Mouse (Mus musculus) CH12.LX (cell line): Measurements from ENCODE around the gene Klf9. TPM values are rescaled to one million over a fixed set of nuclear protein-coding genes. Genes with fewer than 3 reads are reported as not detected.
A peak's percentile ranks its signal among the peaks of the same experiment; 100 is the strongest.

Source experiments
- DNase-seq: peaks from one replicate; pipeline ENCODE4 v3.0.0-alpha.2; 2013; ENCODE audit errors: extremely low read depth
- H3K27ac ChIP-seq: 2 replicates; pipeline ENCODE4 v1.5.1; 2012; ENCODE audit warnings: low read depth, mild to moderate bottlenecking, control low read depth, moderate library complexity; ENCODE audit not compliant: insufficient read depth
- H3K27me3 ChIP-seq: replicated peaks from 2 replicates; pipeline ENCODE3; 2012; ENCODE audit warnings: inconsistent platforms
- H3K36me3 ChIP-seq, 2 experiments: replicated peaks in 1 of 2; 2 replicates each; pipeline versions ENCODE3 to v1.6.1; 2012; ENCODE audit warnings: inconsistent platforms in 1 of 2, low read length in 1 of 2, mild to moderate bottlenecking in 1 of 2, mixed read lengths in 1 of 2, moderate library complexity in 1 of 2; ENCODE audit not compliant: control insufficient read depth in 1 of 2, insufficient read depth in 1 of 2
- H3K4me1 ChIP-seq, 2 experiments: 2 replicates each; pipeline ENCODE4 v1.6.1; 2012; ENCODE audit warnings: inconsistent platforms in 1 of 2, moderate library complexity in 1 of 2; ENCODE audit not compliant: insufficient read depth in 2 of 2, control insufficient read depth in 1 of 2
- H3K4me2 ChIP-seq: 2 replicates; pipeline ENCODE4 v1.6.1; 2012; ENCODE audit warnings: low read depth, mild to moderate bottlenecking, control low read depth; ENCODE audit not compliant: poor library complexity, insufficient read depth, severe bottlenecking
- H3K4me3 ChIP-seq, 3 experiments: fragments of 150-350 bp in 1 of 3; sonication (generic) in 1 of 3; replicated peaks in 1 of 3; 2 replicates each; pipeline versions ENCODE3 to v1.5.1; 2011 to 2012; ENCODE audit warnings: low read depth in 2 of 3, low read length in 2 of 3, mild to moderate bottlenecking in 2 of 3, moderate library complexity in 2 of 3, control low read depth in 1 of 3, improper control_type of control experiment in 1 of 3, inconsistent platforms in 1 of 3, mixed read lengths in 1 of 3; ENCODE audit not compliant: poor library complexity in 1 of 3
- H3K79me2 ChIP-seq: replicated peaks from 2 replicates; pipeline ENCODE4 v1.6.1; 2012; ENCODE audit warnings: mild to moderate bottlenecking, moderate library complexity; ENCODE audit not compliant: control insufficient read depth, poor library complexity, insufficient read depth, severe bottlenecking; ENCODE audit errors: extremely low read depth
- H3K9ac ChIP-seq: 2 replicates; pipeline ENCODE4 v1.6.1; 2012; ENCODE audit warnings: low read depth, mild to moderate bottlenecking, control low read depth, moderate library complexity; ENCODE audit not compliant: insufficient read depth
- H3K9me3 ChIP-seq: replicated peaks from 2 replicates; pipeline ENCODE3; 2012; ENCODE audit warnings: low read length, inconsistent platforms, mixed read lengths
- BHLHE40 ChIP-seq: IDR thresholded peaks from 2 replicates; pipeline ENCODE4 v1.6.1; 2011; ENCODE audit warnings: mild to moderate bottlenecking, low read depth, low read length, improper control_type of control experiment
- CHD1 ChIP-seq: IDR thresholded peaks from 2 replicates; pipeline ENCODE4 v1.6.1; 2012; ENCODE audit warnings: low read depth, low read length, improper control_type of control experiment, inconsistent platforms
- GABPA ChIP-seq: IDR thresholded peaks from 2 replicates; pipeline ENCODE4 v1.6.1; 2012; ENCODE audit warnings: low read depth, low read length, improper control_type of control experiment, inconsistent platforms; ENCODE audit not compliant: insufficient replicate concordance
- HCFC1 ChIP-seq: IDR thresholded peaks from 2 replicates; pipeline ENCODE4 v1.6.1; 2012; ENCODE audit warnings: low read depth, mild to moderate bottlenecking, inconsistent platforms, low read length, improper control_type of control experiment
- MAX ChIP-seq: IDR thresholded peaks from 2 replicates; pipeline ENCODE4 v1.6.1; 2011; ENCODE audit warnings: low read length, improper control_type of control experiment
- MAZ ChIP-seq: IDR thresholded peaks from 2 replicates; pipeline ENCODE4 v1.6.1; 2012; ENCODE audit warnings: low read depth, mild to moderate bottlenecking, inconsistent platforms, low read length, improper control_type of control experiment, moderate library complexity
- NRF1 ChIP-seq: IDR thresholded peaks from 2 replicates; pipeline ENCODE4 v1.6.1; 2014; ENCODE audit warnings: low read depth, mild to moderate bottlenecking, inconsistent platforms, low read length, improper control_type of control experiment, moderate library complexity
- PAX5 ChIP-seq: IDR thresholded peaks from 2 replicates; pipeline ENCODE4 v1.6.1; 2012; ENCODE audit warnings: low read length, inconsistent platforms, mixed read lengths
- RCOR1 ChIP-seq: conservative IDR thresholded peaks from 2 replicates; pipeline ENCODE4 v1.6.1; 2012; ENCODE audit warnings: low read depth, mild to moderate bottlenecking, inconsistent platforms, low read length, improper control_type of control experiment
- SMC3 ChIP-seq: IDR thresholded peaks from 2 replicates; pipeline ENCODE4 v1.6.1; 2011; ENCODE audit warnings: low read depth, low read length, improper control_type of control experiment
- TBP ChIP-seq: conservative IDR thresholded peaks from 2 replicates; pipeline ENCODE4 v1.6.1; 2011; ENCODE audit warnings: low read depth, low read length, improper control_type of control experiment
- TCF12 ChIP-seq: IDR thresholded peaks from 2 replicates; pipeline ENCODE4 v1.6.1; 2014; ENCODE audit warnings: low read depth, mild to moderate bottlenecking, inconsistent platforms, low read length, improper control_type of control experiment
- ZC3H11A ChIP-seq: IDR thresholded peaks from 2 replicates; pipeline ENCODE4 v1.6.1; 2012; ENCODE audit warnings: low read depth, mild to moderate bottlenecking, inconsistent platforms, low read length, improper control_type of control experiment
- ZMIZ1 ChIP-seq: IDR thresholded peaks from 2 replicates; pipeline ENCODE4 v1.6.1; 2012; ENCODE audit warnings: low read depth, mild to moderate bottlenecking, inconsistent platforms, low read length, improper control_type of control experiment
- ZNF384 ChIP-seq: IDR thresholded peaks from 2 replicates; pipeline ENCODE4 v1.6.1; 2012; ENCODE audit warnings: low read depth, low read length, improper control_type of control experiment, inconsistent platforms
- dilution Hi-C: fragments of 300-500 bp; cut with MboI; formaldehyde crosslinking; loops from 2 replicates; pipeline ENCODE4 v1.14.3; 2020; ENCODE audit warnings: low sequenced_read_pairs; ENCODE audit not compliant: extremely low pct_unique_long_range_greater_than_20kb, extremely low pct_ligation_motif_present
- in situ Hi-C: fragments of 300-500 bp; cut with MboI; formaldehyde crosslinking; loops from 3 replicates; pipeline ENCODE4 v1.14.3; 2019; ENCODE audit warnings: low sequenced_read_pairs, low pct_ligation_motif_present, low pct_unique_long_range_greater_than_20kb, mixed read lengths
- polyA plus RNA-seq: library from polyadenylated mRNA; unstranded; fragments of >175 nt; gene quantifications from 2 replicates; pipeline ENCODE4 v1.2.1, GENCODE M21; 2012; ENCODE audit warnings: low read depth; ENCODE audit not compliant: insufficient read length
- total RNA-seq, 2 experiments: library from RNA; depleted of rRNA; stranded (reverse); fragments of 300-350 nt in 1 of 2; fragments of >200 nt in 1 of 2; gene quantifications; 2 replicates each; pipeline ENCODE4 v1.2.3; 2012 to 2014

Gene Klf9
- total and polyA plus RNA-seq, 3 experiments: not detected

DNA sequence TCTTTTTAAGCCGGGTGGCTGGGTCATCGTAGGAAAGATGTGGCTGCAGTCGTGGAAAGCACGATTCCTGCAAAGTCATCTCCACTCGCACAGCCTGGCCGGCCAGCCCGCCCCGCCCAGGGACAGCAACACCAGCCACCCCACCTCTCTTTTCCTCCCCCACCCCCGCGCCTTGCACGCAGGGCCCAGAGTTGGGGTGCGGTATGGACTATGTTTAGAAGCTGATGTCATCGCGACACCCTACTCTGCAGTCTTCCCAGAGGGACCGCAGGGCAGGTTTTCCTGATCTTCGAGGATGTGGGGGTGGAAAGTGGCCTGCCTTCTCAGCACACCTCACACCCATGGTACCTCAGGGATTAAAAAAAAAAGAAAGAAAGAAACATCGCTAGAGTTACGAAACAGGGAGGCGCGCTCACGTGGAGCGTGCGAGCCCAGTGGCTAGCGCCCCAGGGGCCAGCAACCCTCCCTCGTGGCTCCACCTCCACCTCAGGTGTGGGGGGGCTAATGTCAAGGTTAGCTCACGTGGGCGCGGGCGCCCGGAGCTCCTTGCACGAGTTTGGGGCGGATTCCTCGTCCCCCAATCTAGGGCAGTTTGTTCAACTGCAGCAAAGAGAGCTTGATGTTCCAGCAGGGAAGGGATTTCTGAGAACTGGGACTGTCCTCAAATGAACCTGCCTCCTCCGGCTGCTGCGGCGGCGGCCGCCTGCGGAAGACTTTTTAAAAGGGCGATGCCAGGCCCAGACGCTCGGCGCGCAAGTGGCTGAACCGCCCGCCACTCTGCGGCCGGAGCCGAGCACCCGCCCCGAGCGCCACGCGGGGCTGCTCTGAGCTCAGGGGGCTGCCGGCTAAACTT lies 5.5 kb upstream of the Klf9 start:
- Histone ChIP-seq H3K27me3 (no peaks in the 10 kb centered on the region), H3K36me3 (no peaks in the 10 kb centered on the region), H3K9ac (no peak overlapping the region)
- dilution Hi-C loops: no loop called here
- TF ChIP-seq RCOR1: no peak
- no peak for TF ChIP-seq ZC3H11A
- peak; percentile 29; the same call in 1 of the 2 replicates for TF ChIP-seq MAX
- TF ChIP-seq BHLHE40: peak; percentile 72
- TF ChIP-seq, all 38 proteins: peak for 2
- Histone ChIP-seq H3K27ac (no peak overlapping the region), H3K4me3 (peak overlapping the region in 2 of 3 experiments; percentile 9 to 40), H3K79me2 (no peaks in the 10 kb centered on the region), H3K4me1 (peaks cover 6 to 20% of the 10 kb centered on the region in 2 experiments; a peak in 3 of 4 replicates), H3K4me2 (peak overlapping the region; percentile 69), H3K9me3 (peaks cover 2% of the 10 kb centered on the region)
- peak; percentile 20 for DNase-seq
- in situ Hi-C loops: no loop called here

DNA sequence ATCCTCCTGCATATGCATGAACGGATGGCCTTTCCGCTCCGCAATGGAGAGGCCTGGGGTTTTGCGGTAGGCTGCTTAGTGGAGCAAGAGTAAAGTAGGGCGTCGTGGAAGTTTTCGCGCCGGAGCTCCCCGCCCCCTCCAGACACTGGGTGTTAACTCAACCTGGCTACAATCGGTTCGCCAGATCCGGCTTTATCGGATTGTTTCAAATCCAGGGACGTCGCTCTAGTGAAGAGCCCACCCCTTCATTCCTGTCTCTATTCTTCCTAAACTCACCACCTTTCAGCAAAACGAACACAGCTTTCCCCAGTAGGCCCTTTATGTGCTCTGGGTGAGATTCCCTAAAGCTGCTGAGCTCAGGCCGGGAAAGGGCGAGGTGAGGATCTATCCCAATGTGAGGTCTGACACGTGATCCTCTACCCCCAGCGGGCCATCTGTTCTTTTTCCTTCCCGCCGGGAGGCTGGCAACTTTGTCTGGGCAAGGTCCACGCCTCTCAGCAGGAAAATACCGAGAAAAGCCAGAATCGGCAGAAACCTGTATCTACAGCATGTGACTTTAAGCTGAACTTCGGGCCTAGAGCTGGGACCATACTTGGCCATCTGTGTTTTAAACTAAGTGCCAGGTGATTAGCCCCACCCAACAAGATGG lies 4.7 kb upstream of the Klf9 start:
- no peak for DNase-seq
- peaks cover 10% of the 10 kb centered on the region for H3K9me3 ChIP-seq
- dilution Hi-C loops (no loop called here), in situ Hi-C loops (no loop called here)
- H3K79me2 ChIP-seq: no peaks in the 10 kb centered on the region
- TF ChIP-seq HCFC1: no peak
- no peak for TF ChIP-seq CHD1
- TF ChIP-seq MAX: 0 out of 2 replicates have a peak, but pooled peaks have one; percentile 5
- H3K27me3 ChIP-seq: no peaks in the 10 kb centered on the region
- H3K4me2 ChIP-seq: no peak overlapping the region
- peaks cover 6 to 20% of the 10 kb centered on the region in 2 experiments; a peak in 3 of 4 replicates for H3K4me1 ChIP-seq
- no peak overlapping the region for H3K27ac ChIP-seq
- no peak overlapping the region for H3K4me3 ChIP-seq
- no peak overlapping the region for H3K9ac ChIP-seq
- H3K36me3 ChIP-seq: no peaks in the 10 kb centered on the region

DNA sequence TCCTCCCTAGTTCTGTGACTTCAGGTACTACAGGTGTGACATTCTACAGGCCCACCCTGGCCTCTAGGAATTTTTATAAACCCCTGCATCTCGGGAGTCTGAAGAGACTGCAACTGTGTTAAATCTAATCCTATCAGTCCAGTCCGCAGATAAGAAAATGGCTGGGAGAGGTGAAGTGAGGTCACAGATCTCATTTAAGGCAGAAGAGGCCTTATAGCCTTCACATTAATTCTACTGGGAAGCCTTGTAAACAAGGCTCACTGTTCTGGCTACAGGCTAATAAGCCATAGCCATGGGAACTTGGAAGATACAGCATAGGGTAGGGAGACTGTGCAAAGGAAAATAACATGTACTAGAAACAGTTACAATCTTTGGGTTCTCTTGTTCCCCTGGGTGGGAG lies 3.7 kb upstream of the Klf9 start:
- dilution Hi-C loops: no loop called here
- H3K9ac ChIP-seq: no peak overlapping the region
- H3K4me3 ChIP-seq: no peak overlapping the region

More for the DNA sequence above, 3.7 kb upstream of the Klf9 start:
- H3K36me3 ChIP-seq: no peaks in the 10 kb centered on the region
- H3K9me3 ChIP-seq: peaks cover 18% of the 10 kb centered on the region
- DNase-seq: no peak
- in situ Hi-C loops: no loop called here
- no peaks in the 10 kb centered on the region for H3K27me3 ChIP-seq
- TF ChIP-seq RCOR1: no peak
- no peak for TF ChIP-seq ZMIZ1
- TF ChIP-seq ZNF384: no peak
- TF ChIP-seq TBP: no peak
- TF ChIP-seq MAZ: no peak
- TF ChIP-seq PAX5: no peak
- TF ChIP-seq HCFC1: no peak
- no peak for TF ChIP-seq GABPA
- no peak for TF ChIP-seq TCF12
- no peak for TF ChIP-seq NRF1
- TF ChIP-seq SMC3: no peak
- H3K79me2 ChIP-seq: no peaks in the 10 kb centered on the region
- H3K27ac ChIP-seq: no peak overlapping the region
- H3K4me2 ChIP-seq: no peak overlapping the region
- peaks cover 6 to 15% of the 10 kb centered on the region in 2 experiments; a peak in 3 of 4 replicates for H3K4me1 ChIP-seq
